ENCODE assay signal across 15 mouse cellular contexts in the genomic region with DNA sequence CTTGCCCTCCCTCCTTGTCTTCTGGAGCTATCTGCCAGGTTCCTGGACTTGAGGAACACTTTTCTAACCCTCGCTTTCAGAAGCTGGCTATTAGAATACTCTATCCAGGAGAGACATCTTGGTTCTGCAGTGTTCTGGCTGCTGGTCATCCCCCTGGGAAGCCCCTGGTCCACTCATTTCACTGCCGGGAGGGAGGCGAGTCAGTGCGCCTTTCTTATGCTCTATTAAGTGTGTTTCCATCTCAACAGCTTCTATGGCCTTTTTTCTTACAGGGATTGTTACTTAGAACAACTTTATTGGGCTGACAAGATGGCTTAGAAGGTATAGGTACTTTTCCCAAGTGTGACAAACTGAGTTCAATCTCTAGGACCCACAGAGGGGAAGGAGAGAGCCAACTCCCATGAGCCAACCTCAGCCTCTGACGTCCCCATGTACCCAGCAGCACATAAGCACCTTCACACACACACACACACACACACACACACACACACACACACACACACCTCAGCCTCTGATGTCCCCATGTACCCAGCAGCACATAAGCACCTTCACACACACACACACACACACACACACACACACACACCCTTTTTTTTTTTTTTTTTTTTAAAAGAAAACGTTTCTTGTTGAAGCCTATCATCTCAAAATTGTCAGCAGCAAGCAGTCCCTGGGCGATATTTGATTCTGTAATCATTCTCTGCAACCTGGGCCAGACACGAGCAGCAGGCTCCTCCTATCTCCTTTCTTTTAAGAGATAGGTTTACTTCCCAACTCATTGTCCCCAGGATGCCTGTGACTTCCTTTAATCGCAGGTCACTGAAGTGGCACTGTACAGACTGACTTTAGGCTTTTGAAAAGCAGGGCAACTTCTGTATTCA.
DNase-seq lines count a peak whose midpoint lies in the region; ATAC-seq lines count a peak whose summit lies in the region.
"Had no signal": no experiment of that assay in that cellular context is flagged by ENCODE, and none has a peak within 500 bp of the region (broad histone marks: within the 10 kb centered on the region; RNA-seq: fewer than 3 reads in every experiment).

No protein-coding gene starts in this region.

- no peak for DNase-seq in midbrain, embryonic 11.5 days (ENCODE audit: low spot score, missing footprints)
- peak; percentile 49 for DNase-seq in c-Kit-positive CD71-positive TER-119-negative erythroid progenitor cells, embryonic 14.5 days (ENCODE audit: low read depth)
- no peak for DNase-seq in kidney, adult 11 months
- no peak for DNase-seq in layer of hippocampus, adult 9-11 months
- no peak for DNase-seq in lung, postnatal 14 days
- DNase-seq: adrenal gland, adult 2 months; cerebellum, adult 11 months; gastrocnemius, postnatal 36 days; heart, postnatal 10 days; right cerebral cortex, postnatal 25 days had no signal

- H3K9ac ChIP-seq in midbrain, embryonic 12.5 days (replicated peaks) = no peak overlapping the region
- no peak overlapping the region for H3K9ac ChIP-seq in midbrain, embryonic 11.5 days (ENCODE audit: low read length)
- no peak overlapping the region for H3K9ac ChIP-seq in intestine, embryonic 15.5 days

- no peak overlapping the region for H3K4me2 ChIP-seq in midbrain, embryonic 12.5 days (replicated peaks)
- no peak overlapping the region for H3K4me2 ChIP-seq in midbrain, embryonic 11.5 days
- no peak overlapping the region for H3K4me2 ChIP-seq in intestine, embryonic 15.5 days (replicated peaks)

- H3K4me3 ChIP-seq in midbrain, embryonic 12.5 days = no peak overlapping the region
- H3K4me3 ChIP-seq in midbrain, embryonic 11.5 days (ENCODE audit: low read depth, low read length) = no peak overlapping the region
- no peak overlapping the region for H3K4me3 ChIP-seq in intestine, embryonic 15.5 days (replicated peaks)

- H3K4me1 ChIP-seq in midbrain, embryonic 12.5 days = peaks cover 20% of the 10 kb centered on the region
- no peaks in the 10 kb centered on the region for H3K4me1 ChIP-seq in midbrain, embryonic 11.5 days (ENCODE audit: control insufficient read depth, insufficient read depth, low read length)
- peaks cover 10% of the 10 kb centered on the region for H3K4me1 ChIP-seq in intestine, embryonic 15.5 days (replicated peaks)

- H3K36me3 ChIP-seq in midbrain, embryonic 12.5 days = peaks cover 11% of the 10 kb centered on the region; the same call in 1 of the 2 replicates
- no peaks in the 10 kb centered on the region for H3K36me3 ChIP-seq in midbrain, embryonic 11.5 days (ENCODE audit: control insufficient read depth, insufficient read depth, low read length)
- no peaks in the 10 kb centered on the region for H3K36me3 ChIP-seq in intestine, embryonic 15.5 days

- 0 out of 2 replicates have a peak overlapping the region, but pooled peaks have one; percentile 17 for H3K27ac ChIP-seq in midbrain, embryonic 12.5 days (replicated peaks)
- no peak overlapping the region; the same call in 1 of the 2 replicates for H3K27ac ChIP-seq in midbrain, embryonic 11.5 days (ENCODE audit: low read depth, low read length)
- H3K27ac ChIP-seq in intestine, embryonic 15.5 days = no peak overlapping the region
- H3K27ac ChIP-seq: kidney, postnatal 0 days; macrophage had no signal

- H3K9me3 ChIP-seq in midbrain, embryonic 12.5 days = no peaks in the 10 kb centered on the region
- H3K9me3 ChIP-seq in midbrain, embryonic 11.5 days (ENCODE audit: control insufficient read depth, low read length) = no peaks in the 10 kb centered on the region
- no peaks in the 10 kb centered on the region for H3K9me3 ChIP-seq in intestine, embryonic 15.5 days

- 75% methylated on average over 9 of the region's 9 CpGs for WGBS in midbrain, embryonic 12.5 days
- WGBS in midbrain, embryonic 11.5 days = 80% methylated on average over 9 of the region's 9 CpGs
- 70% methylated on average over 9 of the region's 9 CpGs for WGBS in intestine, embryonic 15.5 days

- no peaks in the 10 kb centered on the region for H3K27me3 ChIP-seq in midbrain, embryonic 12.5 days
- H3K27me3 ChIP-seq in midbrain, embryonic 11.5 days (ENCODE audit: control insufficient read depth, insufficient read depth, low read length) = no peaks in the 10 kb centered on the region
- H3K27me3 ChIP-seq in intestine, embryonic 15.5 days (replicated peaks) = no peaks in the 10 kb centered on the region

- ATAC-seq in midbrain, embryonic 12.5 days (ENCODE audit: low FRiP score, low read depth) = no peak
- no peak for ATAC-seq in midbrain, embryonic 11.5 days (ENCODE audit: low FRiP score)
- 0 out of 2 replicates have a peak, but pooled peaks have one; percentile 32 for ATAC-seq in intestine, embryonic 15.5 days
- peak; percentile 92 for ATAC-seq in megakaryocyte-erythroid progenitor cell, adult 5-6 weeks (replicated peaks; ENCODE audit: low FRiP score, low TSS enrichment, poor library complexity, severe bottlenecking)

Comparison
In these comparisons a context has a peak if more than half of its experiments do, and no peak if none do; other contexts are left out.
1. ATAC-seq: peak in intestine, embryonic 15.5 days (single experiment) and megakaryocyte-erythroid progenitor cell, adult 5-6 weeks (single experiment); none in midbrain, embryonic 12.5 days (single experiment) and midbrain, embryonic 11.5 days (single experiment).